Mouse (Mus musculus) midbrain, embryonic 15.5 days (tissue): Measurements from ENCODE around the gene Ptprcap. TPM values are rescaled to one million over a fixed set of nuclear protein-coding genes. Genes with fewer than 3 reads are reported as not detected.
"Not testable (repeated sequence)": the region's sequence is repeated elsewhere in the genome, so short reads cannot be mapped to it uniquely, and the experiment has no call there.

Experiments used
- ATAC-seq: fragments of 200-750 bp; cut with Nextera tagmentation; replicated peaks from 2 replicates; pipeline ENCODE4 v1.8.0; 2017; ENCODE audit warnings: moderate TSS enrichment
- H3K27ac ChIP-seq: fragments of 300-500 bp; sonication (generic); 2 replicates; pipeline ENCODE4 v1.5.1; 2015; ENCODE audit warnings: mild to moderate bottlenecking, inconsistent platforms
- H3K27me3 ChIP-seq: fragments of 300-500 bp; sonication (generic); replicated peaks from 2 replicates; pipeline ENCODE4 v1.6.1; 2015; ENCODE audit warnings: inconsistent platforms
- H3K36me3 ChIP-seq: fragments of 300-500 bp; sonication (generic); replicated peaks from 2 replicates; pipeline ENCODE4 v1.6.1; 2015; ENCODE audit warnings: inconsistent platforms
- H3K4me1 ChIP-seq: fragments of 300-500 bp; sonication (generic); 2 replicates; pipeline ENCODE4 v1.6.1; 2015; ENCODE audit warnings: inconsistent platforms
- H3K4me2 ChIP-seq: fragments of 300-500 bp; sonication (generic); 2 replicates; pipeline ENCODE4 v1.6.1; 2015; ENCODE audit warnings: inconsistent platforms, mild to moderate bottlenecking, moderate library complexity
- H3K4me3 ChIP-seq: fragments of 300-500 bp; sonication (generic); 2 replicates; pipeline ENCODE4 v1.5.1; 2015; ENCODE audit warnings: mild to moderate bottlenecking, inconsistent platforms
- H3K9ac ChIP-seq: fragments of 300-500 bp; sonication (generic); 2 replicates; pipeline ENCODE4 v1.6.1; 2015; ENCODE audit warnings: mild to moderate bottlenecking, inconsistent platforms
- H3K9me3 ChIP-seq: fragments of 300-500 bp; sonication (generic); 2 replicates; pipeline ENCODE4 v1.6.1; 2016; ENCODE audit warnings: inconsistent platforms
- WGBS: fragments of 180-500 bp; shearing (Covaris S2); methylation state at CpG from one replicate; pipeline ENCODE4 v1.1.7; 2015; ENCODE audit warnings: mixed read lengths; 5-methylcytosine and 5-hydroxymethylcytosine counted together
- polyA plus RNA-seq: library from polyadenylated mRNA; unstranded; fragments of >200 nt; fragmentation: Nextera tagmentation; extraction: Ambion mirVana; gene quantifications from 2 replicates; pipeline ENCODE4 v1.2.1, GENCODE M21; 2015

Gene Ptprcap
- polyA plus RNA-seq, 1 experiment from 2014 or later = 0.96 TPM

DNA sequence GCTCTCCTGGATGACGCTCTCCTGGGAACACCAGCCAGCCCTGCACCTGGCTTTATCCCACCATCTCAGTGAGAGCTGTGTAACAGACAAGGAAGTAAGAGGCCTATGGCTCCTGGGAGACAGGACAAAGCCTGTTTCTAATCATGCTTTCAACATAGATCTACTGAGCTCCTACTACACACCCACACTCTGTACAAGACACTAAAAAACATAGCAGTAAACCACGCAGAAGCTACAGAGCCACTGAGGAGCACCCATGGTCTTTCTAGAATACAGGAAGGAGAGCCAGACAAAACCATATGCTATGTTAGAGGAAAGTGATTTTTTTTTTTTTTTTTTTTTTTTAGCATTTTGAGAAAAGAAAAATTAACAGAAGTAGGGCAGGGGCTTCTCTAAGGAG lies 35.1 kb upstream of the Ptprcap start:
- no peak for ATAC-seq
- Histone ChIP-seq H3K9me3 (no peaks in the 10 kb centered on the region), H3K27ac (no peak overlapping the region), H3K4me3 (no peak overlapping the region), H3K9ac (no peak overlapping the region), H3K27me3 (no peaks in the 10 kb centered on the region), H3K36me3 (peaks cover 31% of the 10 kb centered on the region), H3K4me2 (no peak overlapping the region), H3K4me1 (peaks cover 10% of the 10 kb centered on the region)
- WGBS = 98% methylated on average over 2 of the region's 2 CpGs

DNA sequence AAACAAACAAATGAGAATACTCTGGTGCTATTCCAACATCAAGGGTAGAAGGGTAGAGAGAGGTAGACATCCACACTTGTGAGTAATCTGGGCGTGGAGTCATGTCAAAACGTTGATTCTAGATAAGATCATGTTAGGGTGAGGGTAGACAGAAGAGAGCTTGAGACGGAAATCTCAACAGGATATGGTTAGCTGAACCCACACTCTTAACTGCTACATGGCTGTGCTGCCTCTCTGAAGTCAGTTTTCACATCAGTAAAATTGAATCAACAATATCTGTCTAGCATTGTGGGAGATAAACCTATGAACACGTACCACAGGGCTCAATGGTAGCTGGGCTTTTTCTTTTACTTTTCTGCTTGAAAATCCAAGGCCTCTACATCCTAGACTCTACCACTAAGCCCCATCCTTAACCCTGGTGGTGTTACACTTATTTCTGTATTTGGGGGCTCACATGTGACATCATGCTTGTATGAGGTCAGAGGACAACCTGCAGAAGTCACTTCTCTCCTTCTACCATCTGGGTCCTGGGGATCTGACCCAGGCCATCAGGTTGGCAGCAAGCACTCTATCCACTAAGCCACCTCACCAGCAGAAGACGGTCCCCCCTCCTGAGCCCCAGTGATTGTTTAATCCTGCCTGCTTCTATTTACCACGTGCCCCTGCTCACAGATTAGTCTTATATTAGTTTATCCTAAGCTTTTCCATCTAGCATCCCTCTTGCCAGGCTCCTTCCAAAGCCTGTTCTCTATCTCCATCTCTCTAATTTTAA lies 33.5 kb upstream of the Ptprcap start:
- H3K4me3 ChIP-seq = no peak overlapping the region
- peaks cover 14% of the 10 kb centered on the region for H3K4me1 ChIP-seq
- H3K4me2 ChIP-seq = peak overlapping the region; percentile 42; the same call in 1 of the 2 replicates
- H3K9me3 ChIP-seq = no peaks in the 10 kb centered on the region
- whole genome bisulfite sequencing = 87% methylated on average over 6 of the region's 6 CpGs
- H3K36me3 ChIP-seq = peaks cover 16% of the 10 kb centered on the region
- H3K27me3 ChIP-seq = no peaks in the 10 kb centered on the region
- H3K9ac ChIP-seq = no peak overlapping the region
- no peak overlapping the region for H3K27ac ChIP-seq
- ATAC-seq = no peak

GRCm38 (mm10) chr19:4120496-4120895 lies 32.9 kb upstream of the Ptprcap start:
- Histone ChIP-seq H3K36me3 (peaks cover 10% of the 10 kb centered on the region), H3K4me1 (peaks cover 17% of the 10 kb centered on the region), H3K9me3 (no peaks in the 10 kb centered on the region), H3K4me3 (peak overlapping the region; percentile 46), H3K4me2 (peak overlapping the region; percentile 42), H3K9ac (0 out of 2 replicates have a peak overlapping the region, but pooled peaks have one; percentile 1), H3K27me3 (no peaks in the 10 kb centered on the region), H3K27ac (peak overlapping the region; percentile 22; the same call in 1 of the 2 replicates)
- WGBS = 97% methylated on average over 2 of the region's 2 CpGs
- ATAC-seq = peak; percentile 7

GRCm38 (mm10) chr19:4121097-4121805 lies 32.2 kb upstream of the Ptprcap start:
- H3K4me3 ChIP-seq = peak overlapping the region; percentile 46
- peak overlapping the region; percentile 42 for H3K4me2 ChIP-seq
- peaks cover 18% of the 10 kb centered on the region for H3K4me1 ChIP-seq
- H3K9me3 ChIP-seq = no peaks in the 10 kb centered on the region
- peak overlapping the region; percentile 49; the same call in 1 of the 2 replicates for H3K9ac ChIP-seq
- H3K36me3 ChIP-seq = 0 out of 2 replicates have a peak, but pooled peaks cover 5% of the 10 kb centered on the region
- no peaks in the 10 kb centered on the region for H3K27me3 ChIP-seq
- WGBS = 3% methylated on average over 38 of the region's 38 CpGs
- peak; percentile 91 for ATAC-seq
- H3K27ac ChIP-seq = peak overlapping the region; percentile 86

DNA sequence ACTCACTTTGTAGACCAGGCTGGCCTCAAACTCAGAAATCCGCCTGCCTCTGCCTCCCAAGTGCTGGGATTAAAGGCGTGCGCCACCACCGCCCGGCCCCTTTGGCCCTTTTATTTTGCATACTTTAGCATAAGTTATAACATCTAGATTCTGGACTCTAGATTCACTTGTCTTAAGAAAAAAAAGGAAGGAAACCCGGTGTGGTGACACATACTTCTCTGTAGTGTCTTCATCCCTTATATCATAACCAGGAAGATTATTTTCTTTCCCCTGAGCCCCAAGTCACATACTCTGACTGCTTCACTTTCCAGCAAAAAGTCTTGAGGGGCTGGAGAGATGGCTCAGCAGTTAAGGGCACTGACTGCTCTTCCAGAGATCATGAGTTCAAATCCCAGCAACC lies 31.5 kb upstream of the Ptprcap start:
- WGBS = 61% methylated on average over 6 of the region's 6 CpGs
- not testable (repeated sequence) for H3K9ac ChIP-seq, H3K27me3 ChIP-seq, H3K36me3 ChIP-seq, ATAC-seq, H3K9me3 ChIP-seq
- Histone ChIP-seq H3K4me1 (peaks cover 24% of the 10 kb centered on the region), H3K4me2 (peak overlapping the region; percentile 42), H3K27ac (peak overlapping the region; percentile 86; the same call in 1 of the 2 replicates), H3K4me3 (peak overlapping the region; percentile 46; the same call in 1 of the 2 replicates)

DNA sequence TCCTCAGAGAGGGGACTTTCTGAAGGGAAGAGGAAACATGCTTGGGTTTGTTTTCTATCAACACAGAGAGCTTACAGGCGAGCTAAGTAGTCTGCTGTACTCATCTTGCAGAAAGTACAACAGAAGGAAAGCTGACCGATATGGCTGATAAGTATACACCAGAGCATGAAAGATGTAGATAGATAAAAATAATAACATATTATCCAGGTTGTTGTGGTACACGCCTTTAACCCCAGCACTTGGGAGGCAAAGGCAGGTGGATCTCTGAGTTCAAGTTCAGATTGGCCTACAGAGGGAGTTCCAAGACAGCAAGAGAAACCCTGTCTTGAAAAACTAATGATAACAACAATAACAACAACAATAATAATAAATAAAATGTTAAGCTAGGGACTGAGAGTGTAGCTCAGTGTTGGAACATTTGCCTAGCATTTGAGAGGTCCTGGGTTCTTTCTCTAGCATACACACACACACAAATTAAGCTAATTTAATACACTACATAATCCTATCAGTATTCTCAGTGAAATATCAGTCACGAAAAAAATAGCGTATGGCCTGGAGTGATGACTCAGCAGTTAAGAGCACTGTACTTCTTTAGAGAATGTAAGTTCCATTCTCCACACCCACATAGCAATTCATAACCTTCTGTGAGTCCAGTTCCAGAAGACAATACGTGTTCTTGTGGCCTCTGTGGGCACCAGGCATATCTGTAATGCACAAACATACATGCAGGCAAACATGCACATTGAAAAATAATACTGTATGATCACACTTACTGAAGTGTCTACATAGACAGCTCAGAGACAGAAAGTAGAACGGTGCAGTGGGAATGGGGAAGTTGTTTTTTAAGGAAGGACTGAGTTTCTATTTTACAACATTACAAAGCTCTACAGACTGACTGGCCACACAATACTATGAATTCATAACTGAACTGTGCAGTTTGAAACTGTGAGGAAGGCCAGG lies 30.7 kb upstream of the Ptprcap start:
- no peak for ATAC-seq
- H3K4me3 ChIP-seq = no peak overlapping the region
- no peaks in the 10 kb centered on the region for H3K9me3 ChIP-seq
- H3K27me3 ChIP-seq = no peaks in the 10 kb centered on the region
- H3K36me3 ChIP-seq = 0 out of 2 replicates have a peak, but pooled peaks cover 2% of the 10 kb centered on the region
- H3K4me1 ChIP-seq = peaks cover 32% of the 10 kb centered on the region
- no peak overlapping the region for H3K9ac ChIP-seq
- H3K27ac ChIP-seq = no peak overlapping the region
- WGBS = 89% methylated on average over 7 of the region's 7 CpGs
- H3K4me2 ChIP-seq = no peak overlapping the region

DNA sequence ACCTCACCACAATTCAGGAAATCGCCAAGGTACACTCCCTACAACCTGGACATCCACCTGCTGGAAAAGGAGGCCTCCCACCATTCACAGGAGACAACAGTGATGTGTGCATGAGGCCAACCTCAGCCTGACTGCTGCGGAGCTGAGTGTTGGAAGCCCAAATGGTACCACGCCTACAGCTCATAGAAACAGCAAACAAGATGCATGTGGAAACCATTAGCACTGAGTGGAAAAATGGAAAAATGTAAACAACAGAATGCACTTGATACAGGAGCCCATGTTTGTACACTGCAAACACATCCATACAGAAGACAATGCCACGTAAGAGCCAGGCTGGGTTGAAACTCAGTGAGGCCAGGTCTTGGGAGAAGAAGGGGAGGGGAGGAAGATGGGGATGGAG lies 29.0 kb upstream of the Ptprcap start:
- Histone ChIP-seq H3K36me3 (no peaks in the 10 kb centered on the region; the same call in 1 of the 2 replicates), H3K9ac (no peak overlapping the region)
- whole genome bisulfite sequencing = 88% methylated on average over 4 of the region's 4 CpGs

GRCm38 (mm10) chr19:4125268-4125667 lies 28.1 kb upstream of the Ptprcap start:
- 7% methylated on average over 4 of the region's 4 CpGs for WGBS
- H3K9ac ChIP-seq = peak overlapping the region; percentile 75
- ATAC-seq = peak; percentile 37
- H3K27ac ChIP-seq = peak overlapping the region; percentile 78
- not testable (repeated sequence) for H3K9me3 ChIP-seq, H3K27me3 ChIP-seq, H3K36me3 ChIP-seq
- peak overlapping the region; percentile 70 for H3K4me2 ChIP-seq
- H3K4me3 ChIP-seq = peak overlapping the region; percentile 74
- H3K4me1 ChIP-seq = peaks cover 31% of the 10 kb centered on the region

More for the DNA sequence above, 29.0 kb upstream of the Ptprcap start:
- Histone ChIP-seq H3K4me3 (no peak overlapping the region), H3K9me3 (no peaks in the 10 kb centered on the region), H3K27ac (no peak overlapping the region), H3K4me1 (peaks cover 36% of the 10 kb centered on the region), H3K27me3 (no peaks in the 10 kb centered on the region), H3K4me2 (no peak overlapping the region)
- ATAC-seq = no peak

DNA sequence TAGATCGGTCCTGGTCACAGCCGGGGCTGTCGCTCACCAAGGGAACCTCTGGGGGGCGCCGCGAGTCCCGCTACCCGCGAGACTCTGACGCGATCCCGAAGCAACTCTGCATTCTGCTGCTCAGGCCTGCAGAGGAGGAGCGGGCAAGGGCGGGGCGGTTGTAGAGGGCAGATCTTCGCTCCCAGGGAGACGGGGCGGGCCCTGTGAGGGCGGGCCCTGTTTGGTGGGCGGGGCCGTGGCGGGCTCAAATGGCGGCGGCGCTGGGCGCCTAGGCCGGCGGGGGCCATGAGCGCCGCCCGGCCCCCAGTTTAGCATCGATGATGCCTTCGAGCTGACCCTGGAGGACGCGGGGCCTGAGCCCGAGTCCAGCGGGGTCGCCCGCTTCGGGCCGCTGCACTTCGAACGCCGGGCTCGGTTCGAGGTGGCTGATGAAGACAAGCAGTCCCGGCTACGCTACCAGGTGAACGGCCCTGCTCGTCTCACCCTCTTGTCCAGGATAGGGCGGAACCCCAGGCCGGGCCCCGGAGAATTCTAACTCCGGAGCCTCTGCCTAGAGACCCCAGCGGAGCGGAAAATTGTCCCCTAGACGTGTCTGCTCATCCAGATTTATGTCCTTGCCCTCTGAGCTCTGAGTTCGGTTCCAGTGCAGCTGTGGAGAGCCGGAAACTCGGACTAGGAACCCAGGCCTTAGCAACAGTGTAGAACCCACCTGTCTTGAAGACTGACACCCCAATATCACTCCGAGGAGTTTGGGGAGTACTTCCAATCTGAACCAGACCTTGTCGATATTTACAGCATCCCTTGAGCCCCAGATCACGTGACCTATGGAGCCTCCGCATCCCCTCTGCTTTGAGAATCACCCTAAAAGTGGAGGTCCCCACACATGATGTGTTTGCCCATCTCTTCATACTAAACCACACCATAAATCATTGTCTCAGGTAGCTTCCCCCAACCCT lies 27.4 kb upstream of the Ptprcap start, which contains the start of gene Aip:
TSS of gene Aip (minus strand) at position 118 of the 956 bp plus-strand sequence.
- ATAC-seq = peak; percentile 92
- peak within 1 kb of the TSS; percentile 70 for H3K4me2 ChIP-seq
- H3K27me3 ChIP-seq = no peaks in the 10 kb centered on the region
- peak within 1 kb of the TSS; percentile 78 for H3K27ac ChIP-seq
- under 1% methylated on average over 64 of the region's 64 CpGs for WGBS
- H3K4me1 ChIP-seq = peaks cover 26% of the 10 kb centered on the region
- H3K9me3 ChIP-seq = no peaks in the 10 kb centered on the region
- H3K4me3 ChIP-seq = peak within 1 kb of the TSS; percentile 74
- peak within 1 kb of the TSS; percentile 75 for H3K9ac ChIP-seq
- H3K36me3 ChIP-seq = no peaks in the 10 kb centered on the region; the same call in 1 of the 2 replicates

DNA sequence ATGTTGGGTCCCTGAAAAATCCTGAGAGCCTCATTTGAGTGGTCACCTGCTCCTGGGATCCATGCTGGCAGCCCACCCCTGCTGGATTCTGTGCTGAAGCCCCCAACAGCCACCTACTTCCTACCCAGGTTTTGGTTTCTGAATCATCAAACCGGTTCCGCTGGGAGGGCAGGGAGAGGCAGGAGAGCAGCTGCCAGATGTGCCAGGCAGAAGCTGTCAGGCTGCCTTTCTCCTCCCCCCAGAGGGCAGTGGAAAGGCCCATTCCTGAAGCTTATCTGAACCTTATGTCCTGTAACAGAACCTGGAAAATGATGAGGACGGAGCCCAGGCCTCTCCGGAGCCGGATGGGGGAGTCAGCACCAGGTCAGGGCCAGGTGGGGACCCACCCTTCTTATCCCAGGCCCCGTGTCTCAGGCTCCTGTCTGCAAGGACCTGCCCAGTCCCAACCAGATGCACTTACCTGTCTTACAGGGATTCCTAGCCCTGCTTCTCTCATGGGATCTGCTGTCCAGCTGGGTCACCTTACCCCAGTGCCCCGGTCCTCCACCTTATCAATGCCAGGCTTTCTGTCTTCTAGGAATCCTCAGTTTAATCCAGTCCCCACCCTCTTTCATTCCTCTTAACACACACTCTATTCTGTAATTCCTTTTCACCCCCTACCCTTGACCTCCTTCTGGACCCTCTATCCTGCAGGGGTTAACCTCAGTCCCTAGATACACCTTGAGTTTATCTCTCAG lies 26.5 kb upstream of the Ptprcap start:
- 75% methylated on average over 7 of the region's 7 CpGs for WGBS
- ATAC-seq = no peak
- Histone ChIP-seq H3K27me3 (no peaks in the 10 kb centered on the region), H3K9me3 (no peaks in the 10 kb centered on the region), H3K36me3 (peaks cover 7% of the 10 kb centered on the region; the same call in 1 of the 2 replicates), H3K4me1 (peaks cover 26% of the 10 kb centered on the region), H3K27ac (peak overlapping the region; percentile 78; the same call in 1 of the 2 replicates), H3K4me2 (peak overlapping the region; percentile 70), H3K4me3 (peak overlapping the region; percentile 74), H3K9ac (peak overlapping the region; percentile 75)
